Mouse (Mus musculus) cerebellum, adult 2 months (tissue): Measurements from ENCODE around the gene Perp. TPM values are rescaled to one million over a fixed set of nuclear protein-coding genes. Genes with fewer than 3 reads are reported as not detected.

Experiments used
- DNase-seq, 2 experiments: peaks; one replicate each; pipeline ENCODE4 v3.0.0; 2021
- H3K27ac ChIP-seq: fragments of 200-500 bp; 2 replicates; pipeline ENCODE4 v1.5.1; 2012; ENCODE audit warnings: low read length, control low read depth, inconsistent platforms; ENCODE audit not compliant: insufficient read depth
- H3K27me3 ChIP-seq: fragments of 200-500 bp; 2 replicates; pipeline ENCODE4 v1.6.1; 2012; ENCODE audit warnings: inconsistent platforms, mild to moderate bottlenecking, low read length, moderate library complexity; ENCODE audit not compliant: control insufficient read depth, insufficient read depth
- H3K4me1 ChIP-seq: fragments of 200-500 bp; 2 replicates; pipeline ENCODE4 v1.6.1; 2011; ENCODE audit warnings: low read length; ENCODE audit not compliant: control insufficient read depth, insufficient read depth
- H3K4me3 ChIP-seq: fragments of 200-500 bp; replicated peaks from 2 replicates; pipeline ENCODE3; 2011; ENCODE audit warnings: mild to moderate bottlenecking, low read depth, low read length, control low read depth; ENCODE audit not compliant: insufficient read depth
- CTCF ChIP-seq: fragments of 200-500 bp; IDR thresholded peaks from 2 replicates; pipeline ENCODE4 v1.5.1; 2011; ENCODE audit warnings: low read depth, mild to moderate bottlenecking, control low read depth, low read length, moderate library complexity, borderline replicate concordance; ENCODE audit not compliant: insufficient read depth
- POLR2A ChIP-seq: fragments of 200-500 bp; IDR thresholded peaks from 2 replicates; pipeline ENCODE4 v1.6.1; 2011; ENCODE audit warnings: low read length, control low read depth, borderline replicate concordance; ENCODE audit not compliant: insufficient read depth
- WGBS: fragments of 180-500 bp; shearing (Covaris S2); methylation state at CpG from one replicate; pipeline ENCODE4 v1.1.7; 2018; 5-methylcytosine and 5-hydroxymethylcytosine counted together
- polyA plus RNA-seq: library from polyadenylated mRNA; depleted of rRNA; stranded (reverse); fragments of >200 nt; gene quantifications from 2 replicates; pipeline ENCODE4 v1.2.3, GENCODE M21; 2012

Gene Perp
- polyA plus RNA-seq, 1 experiment: 5.1 TPM

GRCm38 (mm10) chr10:18853417-18853816 lies 8.6 kb downstream of the Perp start:
- Histone ChIP-seq H3K27ac (no peak overlapping the region), H3K4me3 (no peak overlapping the region), H3K27me3 (no peaks in the 10 kb centered on the region), H3K4me1 (no peaks in the 10 kb centered on the region)
- no peak for DNase-seq
- TF ChIP-seq CTCF (no peak), POLR2A (no peak)
- WGBS: 91% methylated on average over 7 of the region's 7 CpGs

GRCm38 (mm10) chr10:18857244-18857643 lies 12.4 kb downstream of the Perp start:
- Histone ChIP-seq H3K4me3 (no peak overlapping the region), H3K27me3 (no peaks in the 10 kb centered on the region), H3K27ac (no peak overlapping the region), H3K4me1 (no peaks in the 10 kb centered on the region)
- TF ChIP-seq POLR2A (no peak), CTCF (no peak)
- no peak for DNase-seq
- 81% methylated on average over 4 of the region's 4 CpGs for WGBS

- WGBS: 83% methylated on average over 3 of the region's 3 CpGs
- H3K4me3 ChIP-seq: no peak overlapping the region
- H3K4me1 ChIP-seq: peaks cover 4% of the 10 kb centered on the region; the same call in 1 of the 2 replicates
- H3K27me3 ChIP-seq: no peaks in the 10 kb centered on the region
- no peak overlapping the region for H3K27ac ChIP-seq
- TF ChIP-seq POLR2A (no peak), CTCF (no peak)
- no peak for DNase-seq
Observed at GRCm38 (mm10) chr10:18859632-18860031, 14.8 kb downstream of the Perp start.

- H3K4me3 ChIP-seq: no peak overlapping the region
- DNase-seq: no peak
- TF ChIP-seq POLR2A (no peak), CTCF (no peak)
- WGBS: 84% methylated on average over 5 of the region's 5 CpGs
- H3K27ac ChIP-seq: no peak overlapping the region
- H3K27me3 ChIP-seq: no peaks in the 10 kb centered on the region
- H3K4me1 ChIP-seq: peaks cover 4% of the 10 kb centered on the region; the same call in 1 of the 2 replicates
Observed at GRCm38 (mm10) chr10:18860119-18860824, 15.5 kb downstream of the Perp start.

GRCm38 (mm10) chr10:18860831-18861230 lies 16.0 kb downstream of the Perp start:
- no peaks in the 10 kb centered on the region for H3K27me3 ChIP-seq
- TF ChIP-seq POLR2A: no peak
- no peak for TF ChIP-seq CTCF
- no peak overlapping the region for H3K4me3 ChIP-seq
- no peak for DNase-seq
- peaks cover 4% of the 10 kb centered on the region; the same call in 1 of the 2 replicates for H3K4me1 ChIP-seq
- 92% methylated on average over 11 of the region's 11 CpGs for WGBS
- no peak overlapping the region for H3K27ac ChIP-seq

GRCm38 (mm10) chr10:18861418-18861817 lies 16.6 kb downstream of the Perp start:
- H3K27ac ChIP-seq: no peak overlapping the region
- H3K4me1 ChIP-seq: peaks cover 4% of the 10 kb centered on the region; the same call in 1 of the 2 replicates
- H3K4me3 ChIP-seq: no peak overlapping the region
- DNase-seq: no peak
- 90% methylated on average over 4 of the region's 4 CpGs for WGBS
- no peak for TF ChIP-seq POLR2A
- TF ChIP-seq CTCF: no peak
- no peaks in the 10 kb centered on the region for H3K27me3 ChIP-seq

GRCm38 (mm10) chr10:18863332-18863731 lies 18.5 kb downstream of the Perp start:
- 7% methylated on average over 4 of the region's 4 CpGs for WGBS
- Histone ChIP-seq H3K4me1 (peaks cover 4% of the 10 kb centered on the region; the same call in 1 of the 2 replicates), H3K27ac (no peak overlapping the region), H3K27me3 (no peaks in the 10 kb centered on the region), H3K4me3 (no peak overlapping the region)
- DNase-seq: peak in 1 of 2 experiments; percentile 60
- TF ChIP-seq CTCF (no peak), POLR2A (no peak)

- H3K27me3 ChIP-seq: no peaks in the 10 kb centered on the region
- TF ChIP-seq CTCF: no peak
- no peak for TF ChIP-seq POLR2A
- no peak overlapping the region for H3K4me3 ChIP-seq
- H3K27ac ChIP-seq: no peak overlapping the region
- H3K4me1 ChIP-seq: peaks cover 4% of the 10 kb centered on the region; the same call in 1 of the 2 replicates
- no peak for DNase-seq
- 69% methylated on average over 5 of the region's 5 CpGs for WGBS
Observed at GRCm38 (mm10) chr10:18864753-18865152, 19.9 kb downstream of the Perp start.
